Mouse (Mus musculus) erythroblast, embryonic 14.5 days (primary cell): ENCODE measurements around the gene Gm11077.

Experiments used
- GATA1 ChIP-seq: IDR thresholded peaks from 2 replicates; pipeline ENCODE4 v1.6.1; 2012; ENCODE audit warnings: low read length, inconsistent platforms, mixed read lengths
- TAL1 ChIP-seq: IDR thresholded peaks from 3 replicates; pipeline ENCODE4 v1.6.1; 2012; ENCODE audit warnings: low read length, inconsistent platforms, mixed read lengths

GRCm38 (mm10) chr6:140782524-140782923 is 53.4 kb downstream of the Gm11077 start:
- TF ChIP-seq GATA1: no peak
- no peak for TF ChIP-seq TAL1
